Mouse (Mus musculus): Measurements from ENCODE around the gene Slc25a22.

- no peak for TF ChIP-seq CTCF (IDR thresholded peaks at IDR 0.05; ENCODE audit: extremely low read depth, insufficient read length, insufficient replicate concordance, low read depth, low read length)
- TF ChIP-seq POLR2A (IDR thresholded peaks at IDR 0.05; ENCODE audit: low read depth, low read length), result no peak
Observed at GRCm38 (mm10) chr7:141470637-141470944, 32.9 kb upstream of the Slc25a22 start.

Measured in small intestine, adult 2 months (tissue).